Mouse (Mus musculus) liver, embryonic 15.5 days (tissue): ENCODE data around the gene Tmem117. TPM values are rescaled to one million over a fixed set of nuclear protein-coding genes. Genes with fewer than 3 reads are reported as not detected.

Experiments used
- ATAC-seq: fragments of 200-750 bp; cut with Nextera tagmentation; 2 replicates; pipeline ENCODE4 v1.8.0; 2017; ENCODE audit warnings: moderate number of reproducible peaks, mild to moderate bottlenecking, moderate library complexity; ENCODE audit not compliant: insufficient read depth
- H3K27ac ChIP-seq: fragments of 300-500 bp; sonication (generic); replicated peaks from 2 replicates; pipeline ENCODE4 v1.5.1; 2015; ENCODE audit warnings: mild to moderate bottlenecking, inconsistent platforms
- H3K27me3 ChIP-seq: fragments of 300-500 bp; sonication (generic); 2 replicates; pipeline ENCODE4 v1.6.1; 2015; ENCODE audit warnings: mild to moderate bottlenecking, inconsistent platforms
- H3K36me3 ChIP-seq: fragments of 300-500 bp; sonication (generic); replicated peaks from 2 replicates; pipeline ENCODE4 v1.6.1; 2015; ENCODE audit warnings: moderate library complexity, mild to moderate bottlenecking, inconsistent platforms
- H3K4me1 ChIP-seq: fragments of 300-500 bp; sonication (generic); replicated peaks from 2 replicates; pipeline ENCODE4 v1.6.1; 2015; ENCODE audit warnings: inconsistent platforms
- H3K4me2 ChIP-seq: fragments of 300-500 bp; sonication (generic); 2 replicates; pipeline ENCODE4 v1.6.1; 2015; ENCODE audit warnings: moderate library complexity, mild to moderate bottlenecking, inconsistent platforms
- H3K4me3 ChIP-seq: fragments of 300-500 bp; sonication (generic); replicated peaks from 2 replicates; pipeline ENCODE4 v1.5.1; 2015; ENCODE audit warnings: mild to moderate bottlenecking, inconsistent platforms
- H3K9ac ChIP-seq: fragments of 300-500 bp; sonication (generic); 2 replicates; pipeline ENCODE4 v1.6.1; 2015; ENCODE audit warnings: moderate library complexity, mild to moderate bottlenecking, inconsistent platforms
- H3K9me3 ChIP-seq: fragments of 300-500 bp; sonication (generic); replicated peaks from 2 replicates; pipeline ENCODE4 v1.6.1; 2016; ENCODE audit warnings: inconsistent platforms
- WGBS: fragments of 180-500 bp; shearing (Covaris S2); methylation state at CpG from one replicate; pipeline ENCODE4 v1.1.7; 2015; ENCODE audit warnings: mixed read lengths; ENCODE audit not compliant: insufficient replicate concordance; 5-methylcytosine and 5-hydroxymethylcytosine counted together
- polyA plus RNA-seq: library from polyadenylated mRNA; unstranded; fragments of >200 nt; fragmentation: Nextera tagmentation; extraction: Ambion mirVana; gene quantifications from 2 replicates; pipeline ENCODE4 v1.2.1, GENCODE M21; 2015

Tmem117 gene
- 0.18 and 0.30 TPM in 2 replicates for polyA plus RNA-seq

- Histone ChIP-seq H3K4me1 (no peaks in the 10 kb centered on the region), H3K9ac (no peak within 1 kb of the TSS), H3K4me3 (peak within 1 kb of the TSS; percentile 47), H3K27me3 (peaks cover 49% of the 10 kb centered on the region), H3K9me3 (no peaks in the 10 kb centered on the region), H3K4me2 (peak within 1 kb of the TSS; percentile 69), H3K27ac (no peak within 1 kb of the TSS), H3K36me3 (no peaks in the 10 kb centered on the region)
- no peak for ATAC-seq
- under 1% methylated on average over 79 of the region's 96 CpGs for WGBS
Measured at GRCm38 (mm10) chr15:94628830-94629601, at the start of gene Tmem117. Gene Tmem117, plus strand, starts transcription at chr15:94629232.

GRCm38 (mm10) chr15:94582000-94582593 lies 46.9 kb upstream of the Tmem117 start:
- ATAC-seq: no peak
- H3K4me3 ChIP-seq: no peak overlapping the region
- peaks cover 77% of the 10 kb centered on the region for H3K36me3 ChIP-seq
- no peak overlapping the region for H3K9ac ChIP-seq
- no peaks in the 10 kb centered on the region for H3K4me1 ChIP-seq
- no peaks in the 10 kb centered on the region for H3K27me3 ChIP-seq
- no peak overlapping the region for H3K27ac ChIP-seq
- no peaks in the 10 kb centered on the region for H3K9me3 ChIP-seq
- H3K4me2 ChIP-seq: no peak overlapping the region
- 74% methylated on average over 7 of the region's 7 CpGs for WGBS

- no peak overlapping the region for H3K27ac ChIP-seq
- 87% methylated on average over 10 of the region's 10 CpGs for WGBS
- no peaks in the 10 kb centered on the region for H3K27me3 ChIP-seq
- H3K9ac ChIP-seq: no peak overlapping the region
- ATAC-seq: no peak
- no peak overlapping the region for H3K4me3 ChIP-seq
- H3K4me1 ChIP-seq: peaks cover 6% of the 10 kb centered on the region
- H3K4me2 ChIP-seq: no peak overlapping the region
- peaks cover 75% of the 10 kb centered on the region for H3K36me3 ChIP-seq
- no peaks in the 10 kb centered on the region for H3K9me3 ChIP-seq
Measured at GRCm38 (mm10) chr15:94583153-94583552, 45.9 kb upstream of the Tmem117 start.

GRCm38 (mm10) chr15:94584738-94585137 lies 44.3 kb upstream of the Tmem117 start:
- Histone ChIP-seq H3K4me1 (peaks cover 13% of the 10 kb centered on the region), H3K27me3 (no peaks in the 10 kb centered on the region), H3K36me3 (peaks cover 65% of the 10 kb centered on the region), H3K9ac (no peak overlapping the region), H3K4me2 (no peak overlapping the region), H3K27ac (no peak overlapping the region), H3K9me3 (no peaks in the 10 kb centered on the region), H3K4me3 (no peak overlapping the region)
- WGBS: 76% methylated on average over 4 of the region's 4 CpGs
- no peak for ATAC-seq

GRCm38 (mm10) chr15:94587826-94588715 lies 41.0 kb upstream of the Tmem117 start:
- Histone ChIP-seq H3K4me1 (peaks cover 13% of the 10 kb centered on the region), H3K27ac (no peak overlapping the region), H3K4me2 (peak overlapping the region; percentile 66), H3K36me3 (peaks cover 34% of the 10 kb centered on the region), H3K9me3 (no peaks in the 10 kb centered on the region), H3K27me3 (no peaks in the 10 kb centered on the region), H3K4me3 (peak overlapping the region; percentile 98), H3K9ac (no peak overlapping the region)
- no peak for ATAC-seq
- 60% methylated on average over 9 of the region's 9 CpGs for WGBS

GRCm38 (mm10) chr15:94589219-94590075 lies 39.6 kb upstream of the Tmem117 start, which contains the start of gene Twf1:
Gene Twf1, minus strand, starts transcription at chr15:94589889.
- ATAC-seq: peak; percentile 100
- Histone ChIP-seq H3K4me1 (peaks cover 13% of the 10 kb centered on the region), H3K4me2 (peak within 1 kb of the TSS; percentile 66), H3K9me3 (no peaks in the 10 kb centered on the region), H3K27ac (peak within 1 kb of the TSS; percentile 80), H3K27me3 (no peaks in the 10 kb centered on the region), H3K9ac (peak within 1 kb of the TSS; percentile 96), H3K36me3 (peaks cover 20% of the 10 kb centered on the region), H3K4me3 (peak within 1 kb of the TSS; percentile 98)
- under 1% methylated on average over 50 of the region's 70 CpGs for WGBS

- H3K4me2 ChIP-seq: peak overlapping the region; percentile 66
- no peak overlapping the region for H3K9ac ChIP-seq
- peaks cover 13% of the 10 kb centered on the region for H3K4me1 ChIP-seq
- H3K27me3 ChIP-seq: no peaks in the 10 kb centered on the region
- no peak for ATAC-seq
- no peaks in the 10 kb centered on the region for H3K9me3 ChIP-seq
- H3K27ac ChIP-seq: no peak overlapping the region
- peak overlapping the region; percentile 98 for H3K4me3 ChIP-seq
- 6% methylated on average over 8 of the region's 8 CpGs for whole genome bisulfite sequencing
- H3K36me3 ChIP-seq: peaks cover 14% of the 10 kb centered on the region
Measured at GRCm38 (mm10) chr15:94590083-94590482, 38.9 kb upstream of the Tmem117 start.

GRCm38 (mm10) chr15:94591356-94591755 lies 37.7 kb upstream of the Tmem117 start:
- Histone ChIP-seq H3K27ac (peak overlapping the region; percentile 29; the same call in 1 of the 2 replicates), H3K4me2 (no peak overlapping the region), H3K4me3 (no peak overlapping the region), H3K9me3 (no peaks in the 10 kb centered on the region), H3K36me3 (0 out of 2 replicates have a peak, but pooled peaks cover under 1% of the 10 kb centered on the region), H3K27me3 (no peaks in the 10 kb centered on the region), H3K9ac (no peak overlapping the region; the same call in 1 of the 2 replicates), H3K4me1 (peaks cover 13% of the 10 kb centered on the region)
- 43% methylated on average over 4 of the region's 4 CpGs for WGBS
- no peak for ATAC-seq

- H3K27ac ChIP-seq: no peak overlapping the region
- H3K4me2 ChIP-seq: no peak overlapping the region
- no peaks in the 10 kb centered on the region for H3K27me3 ChIP-seq
- 47% methylated on average over 1 of the region's 1 CpGs for WGBS
- H3K4me3 ChIP-seq: no peak overlapping the region
- H3K9me3 ChIP-seq: no peaks in the 10 kb centered on the region
- H3K36me3 ChIP-seq: no peaks in the 10 kb centered on the region
- peaks cover 3% of the 10 kb centered on the region for H3K4me1 ChIP-seq
- no peak overlapping the region for H3K9ac ChIP-seq
- no peak for ATAC-seq
Measured at GRCm38 (mm10) chr15:94593586-94593985, 35.4 kb upstream of the Tmem117 start.

- Histone ChIP-seq H3K4me1 (no peaks in the 10 kb centered on the region), H3K4me2 (no peak overlapping the region), H3K9ac (no peak overlapping the region), H3K9me3 (no peaks in the 10 kb centered on the region), H3K27ac (no peak overlapping the region), H3K36me3 (no peaks in the 10 kb centered on the region), H3K4me3 (no peak overlapping the region), H3K27me3 (no peaks in the 10 kb centered on the region)
- no peak for ATAC-seq
- 66% methylated on average over 11 of the region's 11 CpGs for WGBS
Measured at GRCm38 (mm10) chr15:94600145-94600707, 28.8 kb upstream of the Tmem117 start.
